Mouse (Mus musculus): ENCODE measurements around the gene Wnt6. TPM values are rescaled to one million over a fixed set of nuclear protein-coding genes. Genes with fewer than 3 reads are reported as not detected.

Gene Wnt6
- total and polyA plus RNA-seq, 2 experiments from 2014 or later, result 6.6 to 8.4 TPM

- H3K4me1 ChIP-seq (ENCODE audit: insufficient read depth, low read length), result no peaks in the 10 kb centered on the region
- H3K9me3 ChIP-seq (ENCODE audit: low read length), result no peaks in the 10 kb centered on the region
- H3K9ac ChIP-seq (replicated peaks; ENCODE audit: low read length, poor library complexity, severe bottlenecking), result no peak overlapping the region
- no peak overlapping the region for H3K27ac ChIP-seq (ENCODE audit: low read depth, low read length)
- no peaks in the 10 kb centered on the region for H3K36me3 ChIP-seq (ENCODE audit: insufficient read depth, low read length)
- H3K4me3 ChIP-seq (ENCODE audit: low read depth, low read length), result no peak overlapping the region
- ATAC-seq (ENCODE audit: low FRiP score) (no peak), DNase-seq (ENCODE audit: low spot score) (no peak)
- peaks cover 7% of the 10 kb centered on the region for H3K27me3 ChIP-seq (ENCODE audit: insufficient read depth, low read length)
- no peak for TF ChIP-seq CTCF (IDR thresholded peaks at IDR 0.05)
- 91% methylated on average over 3 of the region's 3 CpGs for WGBS
- H3K4me2 ChIP-seq (ENCODE audit: low read depth, low read length, poor library complexity, severe bottlenecking), result no peak overlapping the region
Observed at GRCm38 (mm10) chr1:74752833-74753232, 18.9 kb upstream of the Wnt6 start.

GRCm38 (mm10) chr1:74753266-74753974 lies 18.3 kb upstream of the Wnt6 start:
- Histone ChIP-seq H3K4me3 (ENCODE audit: low read depth, low read length) (no peak overlapping the region), H3K27ac (ENCODE audit: low read depth, low read length) (no peak overlapping the region), H3K4me2 (ENCODE audit: low read depth, low read length, poor library complexity, severe bottlenecking) (no peak overlapping the region), H3K9me3 (ENCODE audit: low read length) (no peaks in the 10 kb centered on the region), H3K36me3 (ENCODE audit: insufficient read depth, low read length) (no peaks in the 10 kb centered on the region), H3K4me1 (ENCODE audit: insufficient read depth, low read length) (no peaks in the 10 kb centered on the region), H3K27me3 (ENCODE audit: insufficient read depth, low read length) (peaks cover 3% of the 10 kb centered on the region; the same call in 1 of the 2 replicates), H3K9ac (replicated peaks; ENCODE audit: low read length, poor library complexity, severe bottlenecking) (no peak overlapping the region)
- TF ChIP-seq CTCF (IDR thresholded peaks at IDR 0.05), result no peak
- no peak for DNase-seq (ENCODE audit: low spot score)
- WGBS, result 89% methylated on average over 8 of the region's 8 CpGs
- no peak for ATAC-seq (ENCODE audit: low FRiP score)

GRCm38 (mm10) chr1:74754175-74754785 lies 17.4 kb upstream of the Wnt6 start:
- Histone ChIP-seq H3K9me3 (ENCODE audit: low read length) (no peaks in the 10 kb centered on the region), H3K27me3 (ENCODE audit: insufficient read depth, low read length) (no peaks in the 10 kb centered on the region), H3K36me3 (ENCODE audit: insufficient read depth, low read length) (no peaks in the 10 kb centered on the region), H3K4me2 (ENCODE audit: low read depth, low read length, poor library complexity, severe bottlenecking) (no peak overlapping the region), H3K4me3 (ENCODE audit: low read depth, low read length) (no peak overlapping the region), H3K27ac (ENCODE audit: low read depth, low read length) (no peak overlapping the region), H3K4me1 (ENCODE audit: insufficient read depth, low read length) (no peaks in the 10 kb centered on the region), H3K9ac (replicated peaks; ENCODE audit: low read length, poor library complexity, severe bottlenecking) (no peak overlapping the region)
- TF ChIP-seq CTCF (IDR thresholded peaks at IDR 0.05), result no peak
- no peak for ATAC-seq (ENCODE audit: low FRiP score)
- WGBS, result 73% methylated on average over 5 of the region's 5 CpGs
- DNase-seq (ENCODE audit: low spot score), result no peak

- no peak overlapping the region for H3K4me3 ChIP-seq (ENCODE audit: low read depth, low read length)
- TF ChIP-seq CTCF (IDR thresholded peaks at IDR 0.05), result peak; percentile 82
- no peaks in the 10 kb centered on the region for H3K9me3 ChIP-seq (ENCODE audit: low read length)
- WGBS, result 25% methylated on average over 4 of the region's 4 CpGs
- H3K4me2 ChIP-seq (ENCODE audit: low read depth, low read length, poor library complexity, severe bottlenecking), result no peak overlapping the region
- no peak for ATAC-seq (ENCODE audit: low FRiP score)
- peak; percentile 72 for DNase-seq (ENCODE audit: low spot score)
- H3K36me3 ChIP-seq (ENCODE audit: insufficient read depth, low read length), result no peaks in the 10 kb centered on the region
- no peak overlapping the region for H3K27ac ChIP-seq (ENCODE audit: low read depth, low read length)
- no peak overlapping the region for H3K9ac ChIP-seq (replicated peaks; ENCODE audit: low read length, poor library complexity, severe bottlenecking)
- no peaks in the 10 kb centered on the region for H3K4me1 ChIP-seq (ENCODE audit: insufficient read depth, low read length)
- 0 out of 2 replicates have a peak, but pooled peaks cover 3% of the 10 kb centered on the region for H3K27me3 ChIP-seq (ENCODE audit: insufficient read depth, low read length)
Observed at GRCm38 (mm10) chr1:74759773-74760172, 11.9 kb upstream of the Wnt6 start.

GRCm38 (mm10) chr1:74763081-74763480 lies 8.6 kb upstream of the Wnt6 start:
- Histone ChIP-seq H3K27ac (ENCODE audit: low read depth, low read length) (no peak overlapping the region), H3K4me2 (ENCODE audit: low read depth, low read length, poor library complexity, severe bottlenecking) (no peak overlapping the region), H3K27me3 (ENCODE audit: insufficient read depth, low read length) (0 out of 2 replicates have a peak, but pooled peaks cover 3% of the 10 kb centered on the region), H3K9me3 (ENCODE audit: low read length) (no peaks in the 10 kb centered on the region), H3K4me1 (ENCODE audit: insufficient read depth, low read length) (no peaks in the 10 kb centered on the region), H3K36me3 (ENCODE audit: insufficient read depth, low read length) (no peaks in the 10 kb centered on the region), H3K9ac (replicated peaks; ENCODE audit: low read length, poor library complexity, severe bottlenecking) (no peak overlapping the region), H3K4me3 (ENCODE audit: low read depth, low read length) (no peak overlapping the region)
- WGBS, result 7% methylated on average over 6 of the region's 6 CpGs
- DNase-seq (ENCODE audit: low spot score) (peak; percentile 85), ATAC-seq (ENCODE audit: low FRiP score) (no peak)
- peak; percentile 72 for TF ChIP-seq CTCF (IDR thresholded peaks at IDR 0.05)
